Mouse (Mus musculus): ENCODE measurements at regions not wholly inside any gene's neighbourhood (a gene's known extent, or its start where the extent isn't known, plus 50 kb on each side); places are given as distances from the start of the nearest gene placed in this dataset.

DNA sequence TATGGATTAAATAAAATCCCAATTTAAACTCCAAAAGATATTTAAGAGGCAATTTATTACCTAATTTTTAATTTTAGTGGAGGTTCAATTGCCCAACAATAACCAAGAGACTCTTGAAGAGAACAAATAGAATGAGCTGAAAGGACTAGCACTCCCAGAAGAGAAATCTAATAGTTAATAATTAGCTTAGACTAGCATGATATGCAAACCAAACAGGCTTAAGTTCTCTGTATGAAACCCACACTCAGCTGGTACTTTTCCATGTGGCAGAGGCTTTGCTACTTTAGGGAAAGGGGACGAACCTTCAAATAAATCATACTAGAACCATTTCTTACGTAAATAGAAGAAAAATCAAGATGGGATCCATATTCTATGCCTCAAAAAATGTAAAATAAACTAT is 55.9 kb upstream of the Fam19a1 start:
- TF ChIP-seq CTCF (IDR thresholded peaks at IDR 0.05; ENCODE audit: low read depth, low read length) = no peak
- no peak for TF ChIP-seq POLR2A (IDR thresholded peaks at IDR 0.05; ENCODE audit: extremely low read depth, insufficient read depth, low read length)

All from liver, adult 2 months (tissue).